Mouse (Mus musculus) ES-E14 (cell line): ENCODE data around the gene Asic2.

ENCODE experiments used
- CHD2 ChIP-seq: IDR thresholded peaks from 2 replicates; pipeline ENCODE4 v1.6.1; 2014; ENCODE audit warnings: mild to moderate bottlenecking, low read depth, low read length, inconsistent platforms
- ZC3H11A ChIP-seq: IDR thresholded peaks from 2 replicates; pipeline ENCODE4 v1.6.1; 2012; ENCODE audit warnings: low read depth, mild to moderate bottlenecking, inconsistent platforms, low read length, borderline replicate concordance
- ZNF384 ChIP-seq: IDR thresholded peaks from 2 replicates; pipeline ENCODE4 v1.6.1; 2012; ENCODE audit warnings: low read depth, low read length, inconsistent platforms

DNA sequence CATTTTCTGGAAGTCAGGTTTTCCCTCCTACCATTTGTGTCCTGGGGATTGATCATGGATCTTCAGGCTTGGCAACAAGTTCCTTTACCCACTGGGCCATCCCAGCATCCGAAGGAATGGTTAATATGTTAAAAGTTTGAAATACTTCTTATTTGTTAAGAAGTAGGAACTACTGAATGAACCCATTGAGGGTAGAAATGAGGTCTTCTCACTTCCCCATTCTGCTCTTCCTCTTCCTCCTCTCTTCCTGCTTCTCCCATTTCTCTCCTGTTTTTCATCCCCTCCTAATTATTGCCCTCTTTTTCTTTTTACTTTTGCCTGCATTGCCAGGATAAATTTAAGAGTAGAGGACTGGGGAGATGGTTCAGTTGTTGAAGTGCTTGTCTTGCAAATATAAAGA, 696.8 kb downstream of the Asic2 start:
- no peak for TF ChIP-seq ZNF384
- TF ChIP-seq ZC3H11A: no peak
- no peak for TF ChIP-seq CHD2
